Mouse (Mus musculus) brain, adult 2 months (tissue): ENCODE measurements around the gene Bcdin3d.

Experiments
- DNase-seq: peaks from one replicate; pipeline ENCODE4 v3.0.0; 2011; ENCODE audit warnings: low read depth, low spot score

Gene Bcdin3d

DNA sequence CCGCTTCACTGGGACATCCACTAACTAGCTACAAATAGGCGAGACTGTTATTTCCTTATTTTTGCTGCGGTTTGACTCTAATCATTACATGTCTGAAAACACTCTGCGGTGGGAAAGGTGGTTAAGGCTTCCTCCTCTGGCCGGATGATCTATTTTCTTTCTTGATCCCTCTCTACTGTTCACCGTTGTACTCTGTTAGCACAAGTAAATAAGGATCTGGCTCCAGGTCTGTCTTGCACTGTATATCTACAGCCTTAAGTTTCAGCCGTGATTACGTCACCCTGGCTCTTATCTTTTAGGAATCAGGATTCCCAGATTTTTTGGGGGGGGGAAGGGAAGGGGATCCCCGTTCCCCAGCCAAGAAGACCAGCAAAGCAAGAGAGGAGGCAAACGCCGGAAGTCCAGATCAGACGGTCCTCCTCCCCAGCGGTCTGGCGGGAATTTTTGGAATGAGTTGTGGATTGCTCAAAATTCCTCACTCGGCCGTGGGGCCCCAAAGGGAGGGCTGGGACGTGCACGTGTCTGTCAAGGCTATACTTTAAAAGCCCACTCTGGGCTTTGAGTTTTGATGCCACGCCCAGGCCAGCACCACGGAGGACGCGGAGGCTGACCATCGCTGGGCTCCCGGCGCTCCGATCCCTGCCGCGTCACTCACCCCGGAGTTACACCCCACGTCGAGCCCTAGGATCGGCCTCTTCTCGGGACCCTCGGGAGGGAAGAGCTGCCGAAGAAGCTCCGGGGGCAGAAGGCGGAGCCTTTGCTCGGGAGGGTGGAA, 542 bp downstream of the Bcdin3d start:
- peak; percentile 69 for DNase-seq

DNA sequence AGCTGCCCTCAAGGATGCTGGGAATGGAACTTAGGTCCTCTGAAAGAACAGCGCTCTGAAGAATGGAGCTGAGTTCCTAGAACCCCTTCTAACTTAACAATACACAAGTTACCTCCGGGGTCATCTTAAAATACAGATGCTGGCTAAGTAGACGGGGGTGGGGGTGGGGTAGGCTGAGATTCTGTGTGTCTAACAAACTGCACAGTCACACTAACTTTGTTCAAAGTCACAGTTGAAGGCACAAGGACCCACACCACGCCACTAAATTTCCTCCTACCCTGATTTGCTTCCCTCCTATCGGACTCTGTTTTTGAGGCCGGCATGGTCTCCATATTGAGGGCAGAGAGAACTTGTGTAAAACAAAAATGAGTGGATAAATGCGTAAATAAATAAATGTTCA, 1.6 kb downstream of the Bcdin3d start:
- DNase-seq, result no peak

DNA sequence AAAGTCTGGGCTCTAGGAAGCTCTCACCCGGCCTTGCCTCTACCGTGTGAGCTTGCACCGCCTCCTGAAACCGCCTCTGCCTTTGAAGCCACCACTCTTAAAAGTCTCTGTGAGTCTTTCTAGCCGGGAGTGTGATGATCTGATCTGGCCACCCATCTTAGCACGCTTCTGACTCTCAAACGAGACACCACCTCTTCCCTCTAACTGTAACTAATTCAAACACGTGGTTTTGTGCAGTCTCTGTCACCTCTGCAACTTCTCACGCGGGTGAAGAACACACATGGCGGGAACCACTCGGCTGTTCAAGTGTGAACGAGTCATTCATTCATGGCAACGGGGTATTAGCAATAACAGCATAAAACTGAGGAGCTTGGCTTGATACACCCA, 2.9 kb downstream of the Bcdin3d start:
- DNase-seq, result no peak

DNA sequence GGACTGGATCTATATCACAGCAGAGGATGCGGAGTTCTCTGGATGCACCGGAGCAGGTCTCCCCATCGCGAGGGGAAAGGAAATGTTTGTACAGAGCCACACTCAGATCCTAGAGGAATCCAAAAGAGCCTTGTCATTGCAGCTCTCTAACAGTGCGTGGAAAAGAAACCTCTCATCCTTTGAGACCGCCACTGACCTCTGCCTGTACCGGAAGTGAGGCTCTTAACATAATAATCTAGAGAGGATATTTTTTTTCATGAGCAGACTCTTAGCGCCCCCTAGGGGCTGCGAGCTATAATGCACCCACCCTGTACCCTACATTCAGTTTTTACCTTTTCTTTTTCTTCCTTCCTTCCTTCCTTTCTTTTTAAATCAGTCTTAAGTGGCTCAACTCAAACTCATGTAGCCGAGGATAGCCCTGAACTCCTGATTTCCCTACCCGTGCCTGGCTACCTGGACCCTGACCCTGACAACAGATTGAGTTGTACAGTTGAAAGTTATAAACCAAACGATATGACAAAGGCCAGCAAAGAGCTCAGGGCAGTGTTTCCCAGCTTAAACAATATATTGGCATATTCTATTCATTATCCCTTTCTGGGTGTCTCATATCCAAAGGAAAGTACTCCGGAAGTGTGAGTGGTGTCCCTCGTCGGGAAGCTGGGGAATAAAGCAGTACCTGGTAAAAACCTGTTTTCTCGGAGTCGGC, 3.4 kb downstream of the Bcdin3d start:
- peak; percentile 75 for DNase-seq

DNA sequence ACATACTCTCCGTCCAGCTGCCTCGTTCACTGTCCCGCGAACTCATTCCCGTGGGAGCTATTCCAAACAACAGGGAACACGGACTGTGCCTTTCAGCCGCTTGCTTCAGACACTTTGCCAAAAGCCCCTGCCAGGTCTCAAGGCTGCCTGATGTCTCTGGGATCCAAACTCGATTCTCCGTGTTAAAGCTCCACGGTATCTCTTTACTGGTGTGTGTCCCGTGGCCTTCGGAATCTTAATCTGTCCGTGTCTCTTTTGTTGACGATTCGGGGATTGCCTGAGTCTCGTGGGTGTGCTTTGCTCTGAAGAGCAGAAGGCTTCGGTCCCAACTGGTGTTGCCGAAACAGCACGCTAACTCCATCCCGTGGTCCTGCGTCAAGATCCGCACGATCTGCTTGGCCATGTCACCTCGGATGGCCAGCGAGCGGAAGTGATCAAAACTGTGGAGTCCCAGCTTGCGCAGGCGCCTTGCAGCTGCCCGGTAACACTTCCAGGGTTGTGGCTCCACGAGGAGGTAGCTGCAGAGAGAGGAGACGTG, 4.2 kb downstream of the Bcdin3d start:
- peak; percentile 81 for DNase-seq

DNA sequence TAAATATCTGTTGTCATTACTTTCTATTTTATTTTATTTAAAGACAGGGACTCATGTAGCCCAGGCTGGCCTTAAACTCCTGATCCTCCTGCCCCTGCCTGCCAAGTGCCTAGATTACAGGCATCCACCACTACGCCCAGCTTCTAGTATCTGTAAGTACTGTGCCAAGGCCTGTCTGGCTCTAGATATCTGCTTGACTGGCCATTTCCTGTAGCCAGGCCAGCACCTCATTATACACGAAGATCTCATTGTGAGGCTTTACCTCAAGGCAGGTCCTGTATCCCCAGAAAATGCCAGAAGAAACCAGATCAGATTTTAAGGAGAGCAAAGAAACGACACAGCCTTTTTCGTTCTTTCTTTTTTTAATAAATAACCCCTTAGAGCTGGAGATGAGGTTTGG, 4.8 kb downstream of the Bcdin3d start:
- DNase-seq, result no peak

DNA sequence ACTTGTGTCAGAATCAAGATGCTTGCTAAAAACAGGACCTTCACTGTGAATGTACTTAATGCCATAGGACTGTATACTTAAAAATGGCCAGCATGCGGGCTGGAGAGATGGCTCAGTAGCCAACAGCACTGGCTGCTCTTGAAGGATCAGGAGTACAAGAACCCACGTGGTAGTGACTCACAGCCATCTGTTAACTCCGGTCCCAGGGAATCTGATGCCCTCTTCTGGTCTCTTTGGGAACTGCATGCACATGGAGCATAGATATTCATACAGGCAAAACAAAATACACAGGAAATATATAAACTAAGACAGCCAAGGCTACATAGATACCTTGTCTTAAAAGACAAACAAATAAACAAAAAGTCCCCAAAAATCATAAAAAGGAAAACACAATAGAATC, 5.5 kb downstream of the Bcdin3d start:
- DNase-seq, result peak; percentile 91

DNA sequence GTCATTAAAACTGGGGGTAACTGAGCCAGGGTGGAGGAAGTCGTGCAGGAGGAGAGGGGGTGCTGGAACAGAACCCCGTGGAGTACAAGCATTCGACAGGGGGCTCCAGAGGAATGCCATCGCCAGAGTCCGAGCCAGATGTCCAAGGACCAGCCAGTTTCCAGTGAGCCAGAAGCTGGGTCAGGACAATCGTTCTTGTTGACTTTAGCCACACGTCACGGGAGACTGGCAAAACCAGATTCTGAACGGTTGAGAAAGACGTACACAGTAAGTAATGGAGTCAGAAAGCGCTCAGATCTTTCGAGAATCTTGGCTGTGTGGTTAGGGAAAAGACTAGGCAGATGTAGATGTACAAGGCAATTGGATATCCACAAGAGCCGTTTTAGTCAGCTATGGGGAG, 11.3 kb downstream of the Bcdin3d start:
- no peak for DNase-seq

DNA sequence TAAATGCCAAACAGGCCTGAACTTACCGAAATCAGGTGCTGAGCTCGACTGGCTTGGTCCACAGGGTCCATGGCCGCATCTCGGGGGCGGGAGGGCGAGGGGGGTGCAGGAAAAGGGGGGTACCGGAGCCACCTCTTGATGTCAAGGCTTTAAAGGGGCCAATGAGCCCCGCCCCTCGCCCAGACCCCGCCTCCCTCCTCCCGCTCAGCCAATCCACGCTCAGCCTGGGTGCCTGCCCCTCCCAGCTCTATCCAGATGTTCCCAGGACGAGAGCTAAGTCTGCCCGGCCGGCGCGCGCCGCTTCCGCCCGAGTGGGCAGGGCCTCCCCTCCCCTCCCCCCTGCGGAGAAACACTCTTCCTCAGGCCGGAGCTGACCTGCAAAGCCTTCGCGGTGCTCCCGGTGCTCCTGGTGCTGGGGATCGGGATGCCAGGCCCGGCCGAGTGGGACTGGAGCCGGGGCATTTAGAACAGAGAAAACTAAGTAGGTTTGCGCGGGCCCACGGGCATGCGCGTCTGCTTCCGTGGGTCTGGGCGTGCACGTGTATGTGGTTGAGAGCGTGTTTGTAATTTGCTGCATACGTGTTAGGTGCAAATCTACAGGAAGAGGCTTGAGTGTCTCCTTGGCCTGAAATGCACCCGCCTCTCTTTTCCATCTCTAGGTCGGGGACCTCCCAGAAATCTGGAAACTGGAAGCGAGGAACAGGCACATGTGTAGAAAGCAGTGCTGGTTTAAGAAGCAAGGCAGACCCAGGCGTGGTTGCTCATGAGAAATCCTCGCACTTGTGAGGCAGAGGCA, 16.7 kb downstream of the Bcdin3d start, which contains the start of gene Nckap5l:
Gene Nckap5l, minus strand, starts transcription at position 143 of the 796 bp plus-strand sequence.
- DNase-seq, result peak; percentile 96

DNA sequence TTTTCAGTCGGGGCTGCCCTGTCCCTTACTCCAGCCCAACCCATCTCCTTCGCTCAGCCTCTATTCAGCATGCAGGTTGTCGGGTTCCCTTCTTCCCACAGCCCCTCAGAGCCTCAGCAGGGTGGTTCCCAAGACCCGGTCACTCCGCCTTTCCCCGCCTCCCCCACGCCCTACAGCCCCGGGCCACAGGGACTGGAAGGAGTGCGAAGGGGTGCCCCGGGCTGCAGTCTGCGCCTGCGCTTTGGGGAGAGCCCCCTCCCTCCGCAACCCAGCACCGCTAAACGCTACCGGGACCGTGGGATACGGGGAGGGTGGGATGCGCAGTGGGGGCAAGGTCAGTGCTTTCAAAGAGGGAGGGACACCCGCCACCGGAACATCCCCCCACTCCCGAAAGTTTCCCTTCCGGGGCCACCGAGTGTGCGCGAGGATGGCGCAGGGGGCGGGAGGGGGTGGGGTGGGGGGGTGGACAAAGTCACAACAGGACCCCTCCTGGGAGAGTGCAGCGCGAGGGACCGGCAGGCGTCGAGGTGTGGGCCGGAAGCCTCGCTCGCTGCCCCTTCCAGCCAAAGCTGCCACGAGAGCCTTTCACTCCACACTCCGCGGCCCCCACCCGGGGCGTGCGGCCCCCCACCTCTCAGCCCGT, 17.4 kb downstream of the Bcdin3d start:
- DNase-seq, result peak; percentile 67

DNA sequence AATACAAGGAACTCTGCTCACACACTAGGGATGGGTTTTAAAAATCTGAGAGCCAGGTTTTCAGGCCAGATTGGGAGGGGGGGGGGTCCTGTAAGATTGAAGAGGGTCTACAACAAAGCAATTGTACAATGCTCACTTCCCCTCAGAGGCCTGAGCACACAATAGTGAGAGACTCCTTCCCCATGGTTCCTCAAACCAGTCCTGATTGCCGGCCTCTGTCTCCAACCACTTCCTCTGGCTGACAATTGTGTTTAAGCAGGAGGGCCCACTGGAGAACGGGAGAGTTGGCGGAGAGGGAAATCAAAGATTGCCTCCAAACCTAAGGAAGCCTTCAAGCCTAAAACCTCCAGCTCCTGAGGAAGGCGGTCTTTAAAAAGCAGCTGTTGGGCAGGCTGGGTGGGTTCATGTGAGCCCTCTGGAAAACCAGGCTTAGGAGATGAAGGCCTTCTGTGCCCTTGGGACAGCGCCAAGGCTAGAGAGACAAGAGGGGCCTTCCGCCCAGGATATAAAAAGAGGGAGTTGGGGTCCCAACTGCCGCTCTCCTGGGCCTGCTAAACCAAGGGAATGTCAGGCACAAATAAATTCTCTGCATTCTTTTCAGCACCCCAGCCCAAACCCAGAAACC, 18.1 kb downstream of the Bcdin3d start:
- DNase-seq, result peak; percentile 33

DNA sequence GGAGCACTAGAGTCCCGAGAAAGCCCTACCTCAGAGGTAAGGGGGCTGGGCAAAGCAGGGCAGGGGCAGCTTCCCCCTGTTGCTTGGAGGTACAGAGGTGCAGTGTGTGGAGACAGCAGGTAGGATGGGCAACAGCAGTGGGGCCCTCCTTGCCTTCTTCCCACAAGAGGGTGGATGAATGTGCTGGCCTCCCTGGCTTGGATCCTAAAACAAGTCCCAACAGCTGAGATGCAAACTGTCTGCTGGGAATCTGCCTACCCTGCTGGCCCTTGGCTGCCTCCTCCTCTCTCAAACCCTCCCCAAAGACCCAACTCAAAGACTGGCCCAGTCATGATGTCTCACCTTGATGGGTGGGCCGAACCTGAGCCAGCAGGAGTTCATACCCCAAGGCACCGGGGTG, 19.1 kb downstream of the Bcdin3d start:
- no peak for DNase-seq

DNA sequence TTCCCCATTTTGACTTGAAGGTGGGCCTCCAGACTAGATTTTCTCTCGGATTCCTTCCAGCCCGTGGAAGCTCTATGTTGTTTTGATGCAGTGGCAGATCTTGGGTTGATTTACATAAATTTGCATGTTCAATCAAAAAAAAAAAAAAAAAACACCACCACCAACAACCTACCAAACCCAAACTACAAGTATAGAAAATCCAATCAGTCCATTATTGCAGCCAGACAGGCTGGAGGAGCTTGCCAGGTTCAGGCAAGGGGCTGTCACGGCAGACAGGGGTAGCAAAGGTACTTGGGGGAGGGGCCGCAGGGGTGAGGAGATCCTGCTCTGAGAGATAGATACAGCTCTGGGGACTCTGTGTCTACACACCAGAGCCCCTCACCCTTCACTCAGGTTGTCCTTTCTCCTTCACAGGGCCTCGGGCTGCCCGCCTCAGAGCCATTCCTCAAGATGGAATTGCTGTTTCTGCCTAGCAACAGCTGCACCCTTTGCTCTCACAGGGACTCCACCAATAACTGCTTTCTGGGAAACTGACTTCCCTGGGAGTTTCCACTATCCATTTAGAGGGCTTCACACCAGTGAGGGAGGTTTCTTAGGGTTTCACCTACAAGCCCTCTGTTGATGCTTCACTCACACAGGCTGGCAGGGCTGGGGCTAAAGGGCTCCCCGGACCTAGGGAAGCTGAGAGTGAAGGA, 19.8 kb downstream of the Bcdin3d start:
- DNase-seq, result no peak

DNA sequence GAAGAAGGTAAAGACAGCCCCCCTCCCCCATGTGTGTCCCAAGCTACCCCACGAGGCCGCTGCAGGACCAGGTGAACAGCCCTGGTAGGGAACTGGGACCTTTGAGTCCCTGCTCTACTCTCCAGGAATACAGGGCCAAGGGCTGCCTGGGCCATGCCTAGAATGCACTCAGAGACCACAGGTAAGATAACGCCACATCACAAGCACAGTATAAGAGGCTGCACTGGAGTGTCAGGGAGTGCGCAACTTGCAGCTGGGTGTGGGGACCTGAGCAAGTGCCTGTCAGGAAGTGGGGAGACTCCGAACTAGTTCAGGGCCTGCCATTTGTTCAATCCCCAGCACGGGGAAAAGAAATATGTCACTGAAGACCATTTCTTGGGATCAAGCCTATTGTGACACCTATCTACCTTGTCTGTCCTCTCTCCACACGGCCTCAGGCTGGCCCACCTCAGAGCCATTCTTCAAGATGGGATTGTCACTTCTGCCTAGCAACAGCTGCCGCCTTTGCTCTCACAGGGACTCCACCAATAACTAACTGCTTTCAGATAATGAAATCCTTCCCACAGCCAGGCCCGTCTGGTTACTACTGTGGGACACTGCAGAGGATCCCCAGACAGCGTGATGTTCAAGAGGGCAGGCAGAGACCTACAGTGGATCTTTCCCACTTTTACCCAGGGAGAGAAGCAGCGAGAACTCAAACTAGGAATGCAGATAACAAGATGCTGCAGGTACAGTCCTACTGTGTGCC, 21.2 kb downstream of the Bcdin3d start:
- no peak for DNase-seq

DNA sequence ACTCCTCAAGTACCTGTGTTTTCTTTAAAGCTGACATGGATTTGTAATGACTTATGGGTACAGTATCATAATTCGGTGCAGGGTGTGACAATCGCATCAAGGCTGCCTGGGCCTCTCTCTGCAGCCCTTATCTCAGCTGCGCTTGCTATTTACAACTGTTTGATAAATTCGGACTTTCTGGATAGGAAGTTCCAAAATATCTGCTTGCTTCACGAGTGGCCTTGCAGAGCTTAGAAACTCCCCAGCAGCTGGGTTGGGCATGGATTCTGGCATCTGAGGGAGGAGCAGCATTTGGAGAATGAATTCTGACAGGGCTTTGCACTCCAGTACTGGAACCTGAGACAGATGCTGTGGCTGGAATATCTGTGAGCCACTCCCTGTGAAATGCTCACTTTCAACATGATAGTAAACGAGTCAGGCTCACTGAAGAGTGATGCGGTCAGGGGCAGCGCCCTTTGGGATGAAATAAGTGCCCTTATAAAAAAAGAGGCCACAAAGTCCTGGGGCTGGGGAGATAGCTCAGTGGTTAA, 24.7 kb downstream of the Bcdin3d start:
- peak; percentile 30 for DNase-seq

DNA sequence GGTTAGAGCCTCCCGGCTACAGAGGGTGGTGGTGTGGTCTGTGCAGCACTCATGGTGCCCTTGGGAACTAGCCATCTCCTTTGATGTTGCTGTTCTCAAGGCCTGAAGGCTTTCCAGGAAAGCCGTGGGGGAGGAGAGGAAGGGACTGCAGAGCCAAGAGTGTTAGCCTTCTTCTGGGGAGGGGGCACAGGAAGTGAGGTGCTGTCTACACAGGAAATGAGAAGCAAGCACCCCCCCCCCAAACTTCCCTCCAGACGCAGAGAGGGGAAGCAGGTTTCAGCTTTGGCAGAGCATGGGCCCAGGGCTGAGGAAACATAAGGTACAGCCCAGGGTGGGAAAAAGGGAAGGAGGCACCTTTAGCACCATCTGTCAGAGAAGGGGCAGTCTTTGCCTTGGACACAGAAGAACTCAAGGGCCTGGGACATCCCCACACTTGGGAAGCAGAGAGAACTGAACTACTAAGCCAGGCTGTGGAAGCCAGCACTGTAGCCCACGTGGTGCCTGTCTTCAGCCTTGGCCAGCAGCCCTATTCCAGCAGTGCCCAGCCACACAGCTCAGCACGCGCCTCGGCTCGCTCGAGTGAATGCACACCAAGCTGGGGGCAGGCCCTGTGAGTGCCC, 25.3 kb downstream of the Bcdin3d start:
- DNase-seq, result peak; percentile 84

DNA sequence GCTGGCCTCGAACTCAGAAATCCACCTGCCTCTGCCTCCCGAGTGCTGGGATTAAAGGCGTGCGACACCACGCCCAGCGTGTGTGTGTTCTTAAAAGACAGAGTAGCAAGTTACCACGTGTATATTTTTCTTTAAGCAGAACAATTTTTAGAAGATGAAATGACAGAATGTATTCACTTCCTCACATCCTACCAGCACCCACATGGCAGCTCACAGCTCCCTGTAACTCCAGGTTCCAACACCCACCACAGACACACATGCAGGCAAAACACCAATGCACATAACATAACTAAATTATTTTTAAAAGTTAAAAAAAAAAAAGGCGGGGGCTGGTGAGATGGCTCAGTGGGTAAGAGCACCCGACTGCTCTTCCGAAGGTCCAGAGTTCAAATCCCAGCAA, 28.4 kb downstream of the Bcdin3d start:
- DNase-seq, result peak; percentile 79

DNA sequence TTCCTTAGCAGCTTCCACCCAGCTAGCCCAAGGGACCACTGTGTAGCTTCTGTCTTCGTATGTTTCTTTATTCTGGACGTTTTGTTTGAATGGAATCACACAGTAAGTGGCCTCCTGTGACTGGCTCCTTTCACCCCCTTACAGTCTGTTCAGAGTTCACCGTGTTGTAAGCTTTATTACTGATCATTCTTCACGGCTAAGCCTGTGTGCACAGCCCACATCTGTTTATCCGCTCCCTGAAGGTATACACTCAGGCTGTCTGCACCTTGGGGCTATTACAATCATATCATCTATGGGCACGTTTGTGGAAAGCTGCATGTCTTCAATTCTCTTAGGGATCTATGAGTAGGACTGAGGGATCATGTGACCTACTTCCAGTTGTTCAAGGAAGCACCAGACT, 29.0 kb downstream of the Bcdin3d start:
- DNase-seq, result no peak

DNA sequence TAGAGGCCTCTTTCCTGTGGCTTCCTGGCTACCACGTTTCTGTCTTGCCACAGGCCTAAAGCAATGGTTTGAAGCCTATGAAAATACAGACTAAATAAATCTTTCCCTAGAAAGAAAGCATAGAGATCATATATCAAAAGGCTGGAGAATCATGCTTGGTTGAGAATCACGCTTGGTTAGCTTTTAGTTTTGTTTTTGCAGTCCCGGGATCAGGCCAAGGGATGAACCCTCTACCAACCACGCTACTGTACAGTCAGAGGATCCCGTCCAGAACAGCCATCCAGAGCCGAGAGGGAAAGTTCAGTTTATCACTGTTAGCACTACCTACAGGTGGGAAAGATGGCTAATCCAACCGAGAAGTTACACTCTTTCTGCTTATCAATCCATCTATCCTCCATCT, 32.2 kb downstream of the Bcdin3d start:
- no peak for DNase-seq
